Mouse (Mus musculus) regulatory T cell (primary cell): ENCODE measurements around the gene Scgb2b3.

Experiments used
- in situ Hi-C: fragments of 300-600 bp; cut with MboI, MseI; formaldehyde crosslinking; loops from one replicate; pipeline ENCODE4 v1.15.1; 2025; ENCODE audit warnings: high pct_unique_total_duplicates

Gene Scgb2b3

GRCm38 (mm10) chr7:31362022-31362560 lies at the start of gene Scgb2b3:
Gene Scgb2b3 (minus strand): TSS chr7:31362072.
- in situ Hi-C loops: no loop called here

GRCm38 (mm10) chr7:31375292-31375691 lies 13.4 kb upstream of the Scgb2b3 start, which contains the start of gene Scgb1b3:
Gene Scgb1b3 (plus strand): TSS chr7:31375592.
- in situ Hi-C loops: no loop called here
